Mouse (Mus musculus) embryonic fibroblast, embryonic 13.5 days (primary cell): ENCODE data around the gene Nrp1.

Experiments
- CTCF ChIP-seq: IDR thresholded peaks from 2 replicates; pipeline ENCODE4 v1.5.1; 2011; ENCODE audit warnings: mild to moderate bottlenecking, control low read depth, low read length, moderate library complexity, borderline replicate concordance; ENCODE audit not compliant: insufficient read depth
- POLR2A ChIP-seq: IDR thresholded peaks from 2 replicates; pipeline ENCODE4 v1.6.1; 2011; ENCODE audit warnings: low read depth, mild to moderate bottlenecking, control low read depth, low read length, moderate library complexity

- TF ChIP-seq CTCF (no peak), POLR2A (no peak)
These were observed 28.9 kb upstream of the Nrp1 start for GRCm38 (mm10) chr8:128329502-128329901.
